Mouse (Mus musculus) layer of hippocampus, postnatal 14 days (tissue): ENCODE measurements around the gene Ccng2. TPM values are rescaled to one million over a fixed set of nuclear protein-coding genes. Genes with fewer than 3 reads are reported as not detected.

Source experiments
- total RNA-seq, 2 experiments: library from RNA; stranded (reverse); gene quantifications; 2 replicates each; pipeline ENCODE4 v1.2.3; 2021

The Ccng2 gene
- total RNA-seq, 2 experiments from 2014 or later: 46.4 to 49.9 TPM

Other genes with a start within 250 kb of the Ccng2 start
- gene Sowahb, start 222.2 kb upstream of the Ccng2 start, total RNA-seq: 1 to 10 TPM in 1 of 2 experiments, under 1 TPM in 1; 0.46 to 1.0 TPM
- 100 to 1,000 TPM; 116 to 118 TPM for gene Sept11, start 173.8 kb upstream of the Ccng2 start, total RNA-seq
- 100 to 1,000 TPM; 327 to 330 TPM for gene Ccni, start 60.8 kb upstream of the Ccng2 start, total RNA-seq
- 1 to 10 TPM in 1 of 2 experiments, under 1 TPM in 1; 0.45 to 2.1 TPM for gene 2010109A12Rik, start 60.7 kb upstream of the Ccng2 start, total RNA-seq